Mouse (Mus musculus) spleen, adult 2 months (tissue): ENCODE data around the gene Faf1.

Source experiments
- CTCF ChIP-seq: fragments of 200-500 bp; IDR thresholded peaks from 2 replicates; pipeline ENCODE4 v1.5.1; 2011; ENCODE audit warnings: mild to moderate bottlenecking, inconsistent platforms; ENCODE audit not compliant: insufficient read depth, insufficient read length, insufficient replicate concordance; ENCODE audit errors: extremely low read depth
- POLR2A ChIP-seq: fragments of 200-500 bp; IDR thresholded peaks from 2 replicates; pipeline ENCODE4 v1.6.1; 2011; ENCODE audit warnings: low read depth, low read length, inconsistent platforms

DNA sequence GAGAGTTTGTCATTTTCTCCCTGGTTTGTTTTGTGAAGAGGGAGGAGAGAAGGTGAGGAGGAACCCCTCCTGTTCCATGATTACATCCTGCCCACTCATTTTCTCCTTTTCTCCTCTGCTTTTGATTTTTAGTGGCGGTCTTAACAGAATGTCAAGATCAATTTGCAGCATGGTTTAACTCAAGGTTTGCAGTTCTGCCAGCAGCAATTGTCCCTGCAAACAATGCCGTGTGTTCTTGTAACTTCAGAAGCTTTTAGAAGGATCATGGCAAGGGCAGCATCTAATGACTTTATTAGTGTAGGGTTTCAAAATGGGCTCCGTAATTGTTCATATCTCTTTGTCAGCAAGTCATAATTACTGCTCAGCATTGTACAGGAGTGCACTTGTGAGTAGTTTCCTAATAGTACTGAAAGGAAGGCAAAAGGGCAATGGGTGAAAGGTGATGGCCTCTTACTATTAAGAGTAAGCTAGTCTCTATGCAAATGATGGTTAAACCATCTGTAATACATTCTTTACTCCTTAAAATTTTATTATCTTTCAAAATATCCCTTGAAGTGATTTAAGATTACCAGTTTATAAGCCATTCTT lies 192.6 kb downstream of the Faf1 start:
- TF ChIP-seq POLR2A (no peak), CTCF (no peak)
